Mouse (Mus musculus) adipocyte (in vitro differentiated cells): ENCODE results near the gene Nol4l.
A peak's percentile ranks its signal among the peaks of the same experiment; 100 is the strongest.

Experiments
- DNase-seq: peaks from one replicate; pipeline ENCODE4 v3.0.0-alpha.2; 2016; ENCODE audit warnings: low spot score

Nol4l gene

DNA sequence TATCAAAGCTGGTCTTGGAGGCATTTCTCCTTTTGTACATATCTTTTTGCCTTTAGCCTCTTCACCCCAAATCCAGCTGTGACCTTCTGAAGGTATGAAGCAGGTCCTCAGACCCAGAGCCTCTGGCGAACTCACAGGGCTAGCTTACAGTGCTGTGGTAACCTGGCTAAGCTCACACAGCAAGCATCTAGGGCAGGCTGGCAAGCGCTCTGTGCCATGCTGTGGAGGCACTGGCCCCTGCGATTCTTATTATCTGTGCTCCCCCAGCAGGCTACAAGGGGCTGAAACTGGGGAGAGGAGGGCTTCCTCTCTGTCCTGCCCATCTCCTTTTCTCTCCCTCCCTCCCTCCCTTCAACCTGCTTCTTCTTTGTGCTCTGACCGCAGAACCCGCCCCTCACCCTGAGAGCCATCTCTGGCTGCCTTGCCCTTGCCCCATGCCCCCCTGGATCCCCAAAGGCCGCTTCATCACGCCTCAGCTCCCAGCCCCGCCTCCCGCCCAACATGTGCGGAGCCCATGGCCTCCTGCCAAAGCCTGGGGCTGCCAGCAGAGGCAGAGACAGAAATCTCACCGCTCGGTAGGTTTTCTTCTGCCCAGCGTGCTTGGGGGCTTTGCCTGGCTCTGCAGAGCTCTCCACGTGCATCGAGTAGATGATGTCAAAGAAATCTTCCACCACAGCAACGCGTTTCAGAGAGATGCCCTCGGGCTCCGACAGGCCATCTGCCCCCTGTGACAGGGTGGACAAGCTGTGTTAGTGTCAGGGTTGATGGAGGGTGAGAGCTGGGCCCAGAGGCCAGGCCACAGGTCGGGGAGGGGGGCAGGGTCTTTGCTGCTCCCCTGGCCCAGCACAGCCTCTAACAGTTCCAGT is 46.4 kb downstream of the Nol4l start:
- DNase-seq = no peak

DNA sequence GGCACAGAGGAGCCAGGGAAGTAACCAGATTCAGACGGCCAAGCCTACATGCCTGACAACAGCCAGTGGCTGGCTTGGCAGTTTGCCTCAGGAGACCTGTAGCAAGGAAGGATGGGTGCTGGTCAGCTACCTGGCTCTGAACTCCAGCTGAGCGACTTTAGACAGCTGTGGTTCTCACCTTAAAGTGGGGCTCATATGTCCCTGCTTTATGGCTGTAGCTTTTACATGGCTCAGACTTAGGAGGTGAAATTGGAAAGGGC is 48.0 kb downstream of the Nol4l start:
- no peak for DNase-seq

DNA sequence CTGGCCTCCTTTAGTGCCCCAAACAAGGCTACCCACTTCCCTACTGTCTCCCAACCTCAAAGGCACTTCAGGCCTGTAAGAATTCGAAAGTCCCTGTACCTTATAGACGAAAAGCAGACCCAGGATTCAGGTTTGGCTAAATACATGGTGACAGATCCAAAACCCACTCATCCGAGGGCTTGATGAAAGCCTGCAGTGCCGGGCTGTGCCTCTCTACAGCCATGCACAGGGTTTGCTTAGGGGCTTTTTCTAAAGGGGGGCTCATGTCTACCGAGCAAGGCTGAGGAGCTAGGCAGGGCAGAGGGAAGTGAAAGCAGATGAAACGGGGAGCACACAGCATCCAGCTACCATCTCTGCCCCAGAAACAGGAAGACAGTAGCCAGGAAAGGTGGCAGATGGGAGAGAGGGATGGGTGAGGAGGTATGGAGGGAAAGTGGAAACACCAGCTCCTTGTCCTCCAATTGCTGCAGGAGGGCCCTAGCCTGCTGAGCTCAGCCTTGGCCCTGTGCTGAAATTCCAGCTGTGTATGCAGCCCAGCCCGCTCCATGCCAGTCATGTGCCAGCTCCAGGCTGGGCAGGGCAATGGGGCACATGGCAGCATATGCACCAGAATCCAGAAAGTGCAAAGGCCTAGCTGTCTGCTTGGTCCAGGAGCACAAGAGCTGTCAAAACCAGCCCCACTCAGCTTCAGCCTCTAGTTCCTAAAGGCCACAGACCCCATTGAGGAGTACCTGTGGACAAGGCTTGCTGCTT is 48.5 kb downstream of the Nol4l start:
- peak; percentile 26 for DNase-seq

DNA sequence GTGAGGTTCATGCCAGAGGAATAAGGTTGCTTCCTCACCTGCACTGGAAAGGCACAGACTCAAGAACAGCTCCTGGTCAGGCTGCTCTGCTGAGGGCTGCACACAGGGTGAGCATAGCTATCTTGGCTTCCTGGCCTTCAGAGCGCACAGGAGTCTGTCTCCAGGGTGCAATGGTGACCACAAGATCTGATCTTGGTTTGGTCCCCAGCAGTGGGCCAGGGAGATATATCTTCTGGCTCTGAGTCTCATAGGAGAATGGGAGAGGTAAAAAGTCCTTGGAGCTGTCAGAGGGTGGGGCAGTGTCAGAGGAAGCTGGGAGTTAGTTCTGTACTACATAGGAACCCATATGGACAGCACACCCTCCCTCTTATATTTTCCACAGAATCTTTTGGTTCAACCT is 50.3 kb downstream of the Nol4l start:
- DNase-seq = no peak

DNA sequence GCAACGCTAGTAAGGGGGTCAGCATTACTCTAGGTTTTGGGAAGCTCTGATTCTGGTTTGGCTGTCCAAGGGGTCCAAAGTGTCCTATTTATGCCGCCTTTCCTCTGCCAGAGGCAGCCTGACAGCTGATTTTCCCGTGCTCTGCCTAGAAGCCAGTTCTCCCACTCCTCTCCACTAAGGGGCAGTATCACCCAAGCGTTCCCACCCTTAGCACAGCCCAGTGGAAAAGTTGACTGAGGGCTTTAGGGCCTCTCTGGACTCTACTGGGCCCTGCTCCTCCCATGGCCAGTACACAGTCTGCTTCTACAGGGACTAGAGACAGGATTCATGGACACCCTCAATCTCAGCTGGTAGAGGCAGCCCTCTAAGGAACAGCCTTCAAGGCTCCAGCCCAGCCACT is 51.2 kb downstream of the Nol4l start:
- DNase-seq = peak; percentile 82

DNA sequence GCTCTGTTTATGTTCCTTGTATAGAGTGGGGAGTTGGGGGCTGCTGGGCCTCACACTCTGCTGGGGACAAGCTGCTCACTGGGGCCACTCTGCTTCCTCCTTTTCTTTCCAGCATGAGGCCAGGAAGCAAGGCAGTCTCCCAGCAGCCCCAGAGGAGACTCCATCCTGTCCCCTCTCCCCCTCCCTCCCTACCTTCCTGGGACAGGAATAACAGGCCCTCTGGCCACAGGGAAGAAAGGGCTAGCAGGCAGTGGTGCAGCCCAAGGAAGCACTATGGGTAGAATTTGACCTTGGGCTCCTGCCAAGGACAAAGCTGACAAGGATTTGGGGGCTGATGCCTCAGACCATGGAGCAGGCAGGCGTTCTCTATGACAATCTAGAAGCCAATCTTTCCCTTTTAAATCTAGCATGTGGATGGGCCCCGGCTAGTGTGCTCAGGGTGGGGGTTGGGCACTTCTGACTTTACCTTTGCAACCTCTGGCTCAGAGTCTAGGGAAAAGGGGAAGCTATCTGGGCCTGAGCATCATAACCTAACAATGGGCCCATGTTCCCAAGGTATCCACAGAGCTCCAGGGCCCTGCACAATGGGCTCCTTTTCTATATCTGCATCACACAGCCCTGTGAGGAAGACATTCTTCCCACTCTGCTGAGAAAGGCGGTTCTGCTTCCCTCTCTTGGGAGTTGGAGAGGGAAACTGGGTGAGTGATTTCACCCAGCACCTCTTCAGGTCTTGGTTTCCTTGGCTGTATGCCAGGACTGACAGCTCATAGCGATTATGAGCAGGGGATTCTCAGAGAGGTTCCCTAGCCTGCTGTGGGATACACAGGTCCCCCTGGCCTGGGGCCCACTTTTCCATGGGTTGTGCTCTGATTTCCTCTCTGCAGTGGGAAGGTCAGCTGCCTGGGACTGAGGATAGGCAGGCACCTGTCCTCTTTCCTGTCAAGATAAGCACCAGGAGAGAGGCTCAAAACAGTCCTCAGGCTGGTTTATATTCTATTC is 54.4 kb downstream of the Nol4l start:
- DNase-seq = no peak

DNA sequence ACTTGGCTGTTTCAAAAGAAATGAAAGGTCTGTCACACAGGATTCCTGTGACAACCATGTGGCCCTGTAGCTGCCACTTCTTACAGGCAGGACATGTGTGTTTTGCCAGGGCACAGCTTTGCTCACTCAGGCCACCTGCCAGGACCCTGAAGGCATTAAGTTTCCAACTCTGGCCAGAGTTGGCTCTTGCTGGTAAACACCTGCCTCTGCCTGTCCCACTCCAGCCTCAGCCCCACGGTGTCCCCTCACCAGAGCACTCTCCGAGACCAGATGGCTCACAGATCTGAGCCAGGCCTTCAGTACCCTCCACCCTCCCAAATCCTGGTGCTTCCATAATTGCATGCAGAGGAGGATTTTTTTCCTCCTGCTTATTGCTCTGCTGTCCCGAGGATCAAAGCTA is 58.8 kb downstream of the Nol4l start:
- DNase-seq = no peak

DNA sequence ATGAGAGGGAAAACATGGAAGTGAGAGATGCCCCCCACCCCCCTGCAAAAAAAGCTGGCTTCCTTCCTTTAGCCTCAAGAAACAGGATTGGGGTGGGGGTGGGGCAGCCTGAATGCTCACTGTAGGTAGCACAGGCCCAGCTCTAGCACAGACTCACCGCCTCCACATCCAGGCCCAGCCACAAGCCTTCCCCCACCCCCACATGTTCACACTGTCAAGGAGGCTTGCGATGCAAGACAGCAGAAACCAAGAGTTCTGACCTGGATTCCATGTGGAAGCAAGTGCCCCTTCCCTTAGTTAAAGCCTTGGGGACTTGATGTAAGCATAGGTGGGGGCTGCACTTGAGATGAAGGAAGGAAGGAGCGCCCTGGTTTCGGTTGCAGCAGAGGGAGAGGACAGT is 60.0 kb downstream of the Nol4l start:
- DNase-seq = no peak

DNA sequence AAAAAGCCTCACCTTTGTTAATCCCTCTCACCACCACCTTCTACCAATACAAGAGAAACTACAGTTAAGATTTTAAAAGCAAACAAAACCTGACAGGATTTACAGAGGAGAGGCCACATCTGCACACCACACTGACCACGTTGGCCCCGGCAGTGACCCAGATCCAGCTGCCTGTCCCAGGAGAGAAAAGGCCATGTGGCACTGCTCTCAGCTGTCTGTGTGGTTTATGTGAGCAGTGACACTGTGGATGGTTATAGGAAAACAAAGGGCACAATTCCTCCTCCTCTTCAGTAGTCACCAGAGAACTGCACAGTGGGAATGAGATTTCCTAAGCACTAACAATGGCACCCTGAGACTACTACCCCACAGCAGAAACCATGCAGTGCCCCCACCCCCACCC is 60.5 kb downstream of the Nol4l start:
- DNase-seq = no peak

DNA sequence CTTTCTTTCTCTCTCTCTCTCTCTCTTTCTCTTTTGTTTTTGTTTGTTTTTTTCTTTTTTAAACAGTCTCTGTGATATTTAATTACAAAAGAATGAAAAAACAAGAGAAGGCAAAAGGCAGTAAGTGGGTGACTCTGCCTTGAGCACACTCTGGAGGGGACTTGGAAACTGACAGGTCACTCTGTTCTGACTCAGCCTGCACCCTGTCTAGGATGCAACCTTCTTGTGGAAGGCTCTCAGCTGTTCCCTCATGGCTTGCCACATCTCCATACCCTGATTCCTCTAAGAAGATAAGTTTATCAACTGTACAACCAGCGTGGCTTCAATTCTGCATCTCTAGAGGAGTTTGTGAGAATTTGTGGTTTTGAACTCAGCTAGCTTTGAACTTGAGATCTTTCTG is 62.4 kb downstream of the Nol4l start:
- DNase-seq = no peak

DNA sequence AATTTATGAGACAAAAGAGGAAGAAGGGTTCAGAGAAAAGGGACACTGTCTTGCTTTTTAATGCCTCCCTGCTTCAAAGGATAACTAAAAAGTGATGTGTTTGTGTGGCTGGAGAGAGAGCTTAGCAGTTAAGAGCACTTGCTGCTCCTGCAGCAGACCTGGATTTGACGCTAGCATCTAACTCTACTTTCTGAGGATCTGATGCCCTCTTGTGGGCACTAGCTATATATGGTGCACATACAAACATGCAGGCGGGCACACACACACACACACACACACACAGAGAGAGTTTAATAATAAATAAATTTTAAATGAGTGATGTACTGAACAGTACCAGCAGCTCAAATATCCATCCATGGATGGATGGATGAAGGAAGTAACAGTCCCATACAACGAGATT is 66.5 kb downstream of the Nol4l start:
- no peak for DNase-seq

DNA sequence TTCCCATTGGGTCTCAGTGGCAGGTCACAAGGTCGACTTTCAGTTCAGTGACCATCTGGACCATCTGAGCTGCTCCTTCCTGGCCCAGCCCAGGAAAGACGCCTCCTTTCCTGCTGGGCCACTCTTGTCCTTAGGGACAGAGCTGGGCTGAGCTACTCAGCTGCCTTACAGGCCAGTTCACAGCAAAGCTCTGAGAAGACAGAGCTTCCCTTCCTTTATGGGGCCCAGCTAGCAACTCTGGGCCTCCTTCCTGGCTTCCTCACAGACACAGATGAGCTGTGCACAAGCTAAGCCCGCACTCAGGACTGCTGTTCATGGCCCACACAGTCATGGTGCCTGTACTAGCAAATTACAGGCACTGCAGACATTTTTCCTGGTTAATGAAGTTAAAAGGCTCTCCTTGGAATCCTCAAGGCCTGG is 71.7 kb downstream of the Nol4l start:
- DNase-seq = no peak

DNA sequence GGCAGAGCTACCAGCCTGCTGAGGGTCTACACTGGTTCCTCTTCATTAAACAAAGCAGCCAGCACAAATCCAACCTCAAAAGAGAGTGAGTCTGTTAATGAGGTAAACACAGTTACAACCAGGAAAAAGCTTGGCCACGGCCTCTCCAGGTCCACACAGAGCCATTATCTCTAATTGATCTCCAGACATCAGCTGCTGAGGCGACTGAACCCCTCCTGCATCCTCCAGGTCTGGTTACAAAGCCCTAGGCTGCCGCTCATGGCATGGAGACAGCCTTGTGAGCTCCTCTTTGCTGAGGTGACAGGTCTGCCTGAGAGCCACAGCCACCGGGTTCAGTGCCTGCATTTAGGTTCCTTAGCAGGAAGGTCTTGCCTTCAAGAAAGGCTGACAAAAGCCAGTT is 72.3 kb downstream of the Nol4l start:
- no peak for DNase-seq

DNA sequence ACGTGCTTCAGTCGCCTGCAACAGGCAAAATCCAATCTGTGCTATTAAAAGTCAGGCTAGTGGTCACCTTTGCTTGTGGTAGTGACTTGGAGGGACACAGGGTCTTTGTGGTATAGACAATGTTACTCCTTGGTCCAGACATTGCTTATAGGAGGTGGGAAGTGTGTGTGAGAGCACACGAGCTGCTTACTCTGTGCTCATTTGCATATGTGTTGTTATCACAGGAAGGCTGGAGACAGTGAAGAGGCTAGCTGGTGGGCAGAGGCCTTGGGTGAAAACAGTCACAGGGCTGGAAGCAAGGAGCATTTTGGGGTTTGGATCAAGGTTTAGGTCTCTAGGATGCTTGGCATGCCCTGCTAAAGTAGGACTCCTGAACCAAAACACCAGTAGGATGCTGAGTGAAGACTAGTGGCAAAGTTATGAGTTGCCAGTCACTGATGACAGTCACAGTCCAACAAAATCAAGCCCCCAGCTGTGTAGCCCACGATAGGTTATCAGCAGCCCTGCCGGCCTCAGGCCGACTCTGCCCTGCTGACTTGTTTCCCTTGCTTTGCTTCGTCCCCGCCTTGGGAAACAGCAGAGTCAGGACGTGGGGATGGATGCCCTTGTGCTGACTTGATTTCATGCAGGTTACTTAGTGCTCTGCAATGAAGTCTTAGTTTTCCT is 74.8 kb downstream of the Nol4l start:
- DNase-seq = no peak

DNA sequence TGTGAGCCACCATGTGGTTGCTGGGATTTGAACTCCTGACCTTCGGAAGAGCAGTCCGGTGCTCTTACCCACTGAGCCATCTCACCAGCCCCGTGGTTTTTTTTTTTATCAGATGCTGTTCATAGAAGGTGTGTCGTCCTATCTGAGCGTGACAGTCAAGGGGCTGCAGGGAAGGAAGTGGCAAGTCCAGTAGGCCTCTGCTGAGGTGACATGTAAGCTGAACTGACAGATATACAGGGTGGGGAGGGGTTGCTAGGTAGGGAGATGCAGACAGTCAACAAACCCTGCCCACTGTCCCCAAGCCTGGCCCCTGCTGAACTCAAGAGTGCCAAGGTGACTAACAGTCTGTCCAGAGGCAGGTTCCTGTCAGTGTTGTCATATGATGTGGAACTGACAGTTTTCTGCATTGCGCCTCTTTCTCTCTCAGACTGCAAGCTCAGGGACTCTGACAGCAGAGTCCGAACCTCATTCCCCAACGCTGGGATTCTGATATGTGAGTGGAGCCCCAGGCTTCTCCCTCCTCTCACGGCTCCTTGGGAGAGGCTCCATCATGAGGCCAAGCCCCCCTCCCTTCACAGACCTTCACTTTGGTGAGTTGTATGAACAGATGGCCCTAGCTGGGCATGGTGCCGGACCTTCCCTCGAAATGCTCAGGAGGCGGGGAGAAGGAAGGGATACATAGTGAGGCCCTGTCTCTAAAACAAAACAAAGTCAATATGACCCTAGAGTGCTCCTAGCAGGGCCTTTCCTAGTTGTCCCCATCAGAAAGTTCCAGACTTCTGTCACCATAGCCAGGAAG is 75.6 kb downstream of the Nol4l start:
- DNase-seq = no peak

DNA sequence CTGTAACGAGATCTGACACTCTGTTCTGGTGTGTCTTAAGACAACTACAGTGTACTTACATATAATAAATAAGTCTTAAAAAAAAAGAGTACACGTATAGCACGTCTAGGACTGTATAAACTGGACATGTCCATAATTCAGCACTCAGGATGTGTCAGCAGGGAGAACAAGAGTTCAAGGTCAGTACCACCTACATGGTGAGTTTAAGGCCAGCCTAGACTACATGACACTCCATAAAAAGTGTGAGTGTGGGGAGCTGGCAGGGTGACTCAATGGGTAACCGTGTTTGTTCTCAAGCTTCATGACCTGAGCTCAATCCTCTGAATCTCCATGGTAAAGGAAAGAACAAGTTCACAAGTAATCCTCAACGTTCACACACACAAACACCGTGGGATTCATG is 81.3 kb downstream of the Nol4l start:
- DNase-seq = no peak

DNA sequence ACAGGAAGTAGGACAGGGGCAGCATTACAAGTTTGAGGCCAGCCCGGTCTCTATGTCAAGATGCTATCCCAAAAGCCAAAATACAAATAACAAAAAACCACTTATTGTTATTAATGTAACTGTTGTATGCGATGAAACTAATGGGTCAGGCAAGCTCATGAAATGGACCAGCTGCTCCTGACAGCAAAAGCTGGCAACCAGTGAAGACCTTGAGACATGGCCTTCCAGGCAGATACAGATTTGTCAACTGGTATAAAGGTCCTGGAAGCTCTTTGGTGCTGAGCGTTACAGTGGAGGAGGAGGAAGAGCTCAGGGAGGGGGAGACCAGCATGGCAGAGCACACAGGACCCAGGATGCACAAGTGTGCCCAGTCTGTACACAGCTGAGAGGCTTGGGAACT is 82.1 kb downstream of the Nol4l start:
- DNase-seq = peak; percentile 53

DNA sequence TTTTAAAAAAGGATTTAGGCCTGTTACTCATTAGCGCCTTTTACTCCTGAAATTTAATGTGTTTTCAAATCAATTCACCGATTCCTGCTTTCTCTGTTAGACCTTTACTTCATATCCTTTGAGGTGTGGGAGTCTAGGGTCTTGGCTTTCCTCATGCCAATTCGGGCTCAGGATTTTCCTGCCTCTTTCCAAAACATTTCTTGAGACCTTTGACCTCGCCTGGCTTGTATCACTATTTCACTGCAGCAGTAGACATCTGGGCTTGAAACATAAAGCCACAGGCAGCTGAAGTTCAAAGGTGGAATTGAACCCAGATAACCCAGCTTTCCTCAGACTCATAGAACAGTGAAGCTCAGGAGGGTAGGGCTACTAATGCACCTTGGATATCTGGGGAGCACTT is 83.3 kb downstream of the Nol4l start:
- no peak for DNase-seq

DNA sequence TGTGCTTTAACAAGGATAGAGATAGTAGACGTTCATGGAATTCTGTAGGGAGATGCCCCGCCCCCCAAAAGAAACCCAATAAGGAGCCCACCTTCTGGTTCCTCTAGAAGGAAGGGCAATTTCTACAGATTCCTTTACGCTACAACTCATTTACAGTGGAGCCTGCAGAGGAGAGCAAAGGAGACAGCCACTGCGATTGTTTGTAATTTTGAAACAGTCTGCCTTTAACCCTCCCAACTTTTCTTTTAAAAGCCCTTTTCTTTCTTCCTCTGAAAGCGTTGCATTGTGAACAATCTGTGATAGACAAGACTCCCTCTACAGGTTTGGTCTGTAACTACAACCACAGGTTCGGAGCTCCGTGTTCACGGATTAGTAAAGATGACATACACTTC is 83.8 kb downstream of the Nol4l start:
- DNase-seq = peak; percentile 80

DNA sequence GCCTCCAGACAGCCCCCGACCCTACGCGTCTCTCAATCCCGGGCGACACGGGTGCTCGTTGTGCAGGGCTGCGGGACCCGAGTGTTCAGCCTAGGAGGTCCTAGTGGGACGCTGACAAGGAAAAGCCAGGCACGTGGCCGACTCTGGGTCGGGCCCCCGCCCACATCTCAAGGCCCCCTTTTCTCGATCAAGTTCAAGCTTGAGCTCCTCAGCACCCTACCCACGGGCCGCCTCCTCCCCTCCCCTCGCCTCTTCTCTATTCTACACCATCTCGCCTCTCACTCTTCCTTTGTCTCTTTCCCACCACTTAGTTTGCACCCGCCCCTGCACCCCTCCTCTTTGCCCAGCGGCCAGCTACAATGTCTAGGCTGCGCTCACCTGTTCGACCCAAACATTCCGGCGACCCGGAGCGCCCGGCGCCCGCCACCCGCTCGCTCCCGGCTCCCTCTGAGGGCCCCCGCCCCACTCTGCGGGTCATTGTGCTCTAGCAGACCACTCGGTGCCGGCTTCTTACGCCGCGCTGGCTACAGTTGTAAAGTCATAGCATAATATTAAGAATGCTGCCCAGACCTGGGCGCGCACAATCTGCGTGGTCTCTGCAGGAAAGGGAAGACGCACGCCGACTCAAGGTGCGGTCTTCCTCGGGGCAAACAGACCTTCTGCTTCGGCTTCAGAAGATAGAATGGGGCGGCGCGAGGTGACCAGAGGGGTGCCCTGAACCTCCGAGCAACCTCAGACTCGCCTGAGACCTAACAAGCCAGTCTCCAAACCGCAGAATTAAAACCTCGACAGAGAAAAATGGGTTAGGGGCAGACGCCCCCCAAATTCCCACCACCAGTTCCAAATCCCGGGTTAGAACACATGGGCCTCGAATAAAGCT is 84.4 kb downstream of the Nol4l start:
- no peak for DNase-seq
